Mouse (Mus musculus) thymus, postnatal 14 days (tissue): ENCODE results near the gene Pola2.

ENCODE experiments used
- DNase-seq: peaks from one replicate; pipeline ENCODE4 v3.0.0; 2021

The Pola2 gene

GRCm38 (mm10) chr19:5964804-5965203, 802 bp upstream of the Pola2 start:
- no peak for DNase-seq

- DNase-seq, result no peak
These were observed 1.4 kb downstream of the Pola2 start for GRCm38 (mm10) chr19:5962651-5963050.

DNA sequence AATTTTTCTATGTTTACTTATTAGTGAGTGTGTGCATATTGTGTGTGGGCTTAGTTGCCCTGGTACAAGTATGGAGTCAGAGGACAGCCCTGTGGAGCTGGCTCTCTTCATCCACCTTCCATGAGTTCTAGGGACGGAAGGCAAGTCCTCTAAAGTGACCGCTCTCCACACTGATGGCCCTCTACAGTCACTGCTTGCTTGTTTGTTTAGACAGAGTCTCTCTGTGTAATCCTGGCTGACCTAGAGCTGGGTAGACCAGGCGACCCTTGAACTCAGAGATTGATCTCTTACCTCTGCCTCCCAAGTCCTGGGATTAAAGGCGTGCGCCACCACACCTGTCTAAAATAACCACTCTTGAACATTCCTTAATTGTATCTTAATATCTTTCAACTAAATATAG, 6.6 kb downstream of the Pola2 start:
- DNase-seq, result no peak

DNA sequence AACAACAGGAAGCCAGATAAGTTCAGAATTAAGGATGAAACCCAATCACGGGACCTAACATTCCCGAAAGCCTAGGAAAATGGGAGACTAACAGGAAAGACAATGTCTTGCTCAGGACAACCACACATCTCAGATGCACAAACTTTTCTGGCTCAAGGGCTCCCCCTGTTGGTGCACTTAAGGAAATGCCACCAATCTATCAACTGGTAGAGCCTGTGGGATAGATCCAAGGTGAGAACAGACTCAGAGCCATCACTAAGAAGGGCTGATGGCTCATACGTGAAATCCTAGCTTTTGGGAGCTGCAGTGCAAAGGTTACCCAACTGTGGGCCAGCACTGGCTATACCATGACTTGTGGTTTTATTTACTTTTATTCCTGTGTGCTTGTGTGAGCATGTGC, 7.3 kb downstream of the Pola2 start:
- DNase-seq, result peak; percentile 74

GRCm38 (mm10) chr19:5955704-5956670, 8.0 kb downstream of the Pola2 start:
- no peak for DNase-seq

- no peak for DNase-seq
These were observed 9.1 kb downstream of the Pola2 start for GRCm38 (mm10) chr19:5954936-5955335.

DNA sequence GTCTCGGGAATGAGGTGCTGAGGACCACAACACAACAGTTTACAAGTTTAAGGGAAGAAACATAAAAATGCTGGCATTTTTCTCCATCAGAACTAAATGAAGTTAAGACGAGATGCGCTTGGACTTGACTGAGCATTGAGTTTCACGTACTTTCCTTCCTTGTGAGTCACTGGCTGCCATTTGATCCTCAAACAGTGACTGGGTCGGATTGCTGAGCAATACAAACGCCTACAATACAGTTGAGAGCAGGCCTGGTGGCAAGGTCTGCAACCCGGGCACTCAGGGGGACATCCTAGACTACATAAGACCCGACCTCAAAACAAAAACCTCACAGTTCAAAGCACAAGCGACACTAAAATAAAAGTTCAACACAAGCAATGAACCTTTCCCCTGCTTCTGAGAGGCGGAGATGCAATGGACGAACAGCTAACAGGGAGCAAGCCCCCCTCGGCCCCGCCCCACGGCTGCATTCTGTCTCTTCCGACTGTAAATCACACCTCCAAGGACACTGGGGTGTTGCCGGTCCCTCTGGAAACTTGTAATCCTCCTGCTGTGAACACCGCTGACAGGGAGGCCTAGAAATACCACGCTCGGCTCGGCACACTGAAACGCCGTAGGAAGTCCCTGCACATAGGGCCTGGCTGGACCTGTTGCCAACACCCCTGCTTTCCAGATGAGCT, 9.8 kb downstream of the Pola2 start:
- DNase-seq, result no peak

GRCm38 (mm10) chr19:5953201-5953770, 10.7 kb downstream of the Pola2 start:
- DNase-seq, result no peak

- no peak for DNase-seq
These were observed 11.8 kb downstream of the Pola2 start for GRCm38 (mm10) chr19:5952071-5952691.

GRCm38 (mm10) chr19:5951631-5952030, 12.4 kb downstream of the Pola2 start:
- no peak for DNase-seq

GRCm38 (mm10) chr19:5950218-5950617, 13.8 kb downstream of the Pola2 start:
- DNase-seq, result no peak

GRCm38 (mm10) chr19:5945891-5946290, 18.1 kb downstream of the Pola2 start:
- no peak for DNase-seq

- no peak for DNase-seq
These were observed 19.0 kb downstream of the Pola2 start for GRCm38 (mm10) chr19:5945027-5945426.

- no peak for DNase-seq
These were observed 19.9 kb downstream of the Pola2 start for GRCm38 (mm10) chr19:5944145-5944544.

GRCm38 (mm10) chr19:5943404-5943803, 20.6 kb downstream of the Pola2 start:
- no peak for DNase-seq

DNA sequence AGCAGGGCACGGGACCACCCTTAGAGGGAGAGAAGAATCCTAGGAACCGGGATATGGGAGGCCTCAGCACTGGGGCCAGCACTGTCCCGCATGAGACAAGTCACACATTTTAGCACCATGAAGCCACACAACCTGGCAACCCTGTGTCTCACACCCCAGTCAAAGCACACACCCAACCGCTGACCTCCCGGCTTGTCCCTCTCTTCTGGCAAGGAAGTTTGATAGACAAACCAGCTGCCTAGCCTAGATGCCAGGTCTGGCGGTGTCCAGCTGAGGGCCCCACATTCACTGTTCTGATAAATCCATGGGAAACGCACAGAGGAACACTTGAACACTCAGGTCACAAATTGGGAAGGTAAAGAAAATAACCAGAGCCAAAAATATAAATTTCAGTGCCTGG, 21.4 kb downstream of the Pola2 start:
- DNase-seq, result no peak

- DNase-seq, result no peak
These were observed 23.3 kb downstream of the Pola2 start for GRCm38 (mm10) chr19:5940656-5941055.

DNA sequence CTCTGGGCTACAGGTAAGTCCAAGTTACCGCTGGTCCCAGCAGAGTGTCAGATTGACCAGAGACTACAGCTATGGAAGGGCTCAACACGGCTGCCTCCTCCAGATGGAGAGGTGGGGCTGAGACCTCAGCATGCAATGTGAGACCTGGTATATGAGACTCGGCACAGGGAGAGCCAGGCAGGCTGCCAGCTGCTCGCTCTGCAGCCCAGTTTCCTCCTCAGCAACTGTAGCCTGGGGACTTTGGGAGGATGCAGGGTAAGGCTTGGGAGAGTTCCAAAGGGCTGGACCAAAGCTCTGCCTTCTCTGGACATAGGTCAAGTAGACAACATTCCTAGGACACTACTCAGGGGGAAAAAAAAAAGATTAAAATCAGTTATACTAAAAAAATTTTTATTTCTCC, 23.8 kb downstream of the Pola2 start:
- no peak for DNase-seq

- DNase-seq, result no peak
These were observed 24.3 kb downstream of the Pola2 start for GRCm38 (mm10) chr19:5939715-5940114.

DNA sequence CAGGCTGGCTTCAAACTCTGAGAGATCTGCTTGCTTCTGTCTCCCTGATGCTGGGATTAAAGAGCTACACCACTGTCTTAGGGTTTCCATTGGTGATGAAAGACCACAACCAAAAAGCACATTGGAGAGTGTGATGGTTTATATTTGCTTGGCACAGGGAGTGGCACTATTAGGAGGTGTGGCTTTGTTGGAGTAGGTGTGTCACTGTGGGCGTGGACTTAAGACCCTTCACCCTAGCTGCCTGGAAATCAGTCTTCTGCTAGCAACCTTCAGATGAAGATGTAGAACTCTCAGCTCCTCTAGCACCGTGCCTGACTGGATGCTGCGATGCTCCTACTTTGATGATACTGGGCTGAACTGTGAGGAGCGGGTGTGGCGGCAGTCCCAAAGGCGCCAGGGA, 25.5 kb downstream of the Pola2 start:
- no peak for DNase-seq

- DNase-seq, result no peak
These were observed 26.1 kb downstream of the Pola2 start for GRCm38 (mm10) chr19:5937836-5938406.

DNA sequence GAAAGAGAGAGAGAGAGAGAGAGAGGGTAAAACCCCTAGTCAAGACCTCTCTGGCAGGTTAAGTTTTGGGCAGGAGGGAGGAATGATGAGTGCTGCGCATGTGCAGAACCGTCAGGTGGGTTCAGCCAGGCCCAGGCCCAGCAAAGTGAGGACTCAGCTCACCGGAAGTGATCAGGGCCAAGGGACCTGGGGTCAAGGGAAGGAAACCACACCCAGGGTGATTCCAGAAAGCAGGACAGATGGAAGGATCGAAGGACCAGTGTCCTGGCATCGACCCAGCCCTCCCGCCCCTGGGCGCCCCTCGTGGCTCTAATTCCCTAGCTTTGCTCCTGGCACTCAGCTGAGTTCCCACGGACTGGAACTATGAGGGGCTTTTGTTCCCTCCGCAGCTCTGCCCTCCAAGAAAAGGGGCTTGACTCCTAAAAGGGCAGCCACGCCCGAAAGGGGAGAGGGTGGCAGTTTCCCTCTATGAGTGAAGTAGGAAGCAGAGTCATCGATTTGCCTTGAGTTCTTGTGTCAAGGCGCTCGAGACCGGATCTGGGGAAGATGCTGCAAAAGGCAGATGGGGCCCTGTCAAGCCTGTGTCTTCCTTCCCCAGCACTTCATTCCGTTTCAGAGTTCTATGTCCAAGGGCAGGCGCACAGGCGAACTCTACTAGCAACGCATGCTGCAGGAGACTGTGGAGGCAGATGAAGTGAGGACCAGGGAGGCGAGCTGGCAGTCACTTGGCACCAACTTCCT, 26.7 kb downstream of the Pola2 start:
- no peak for DNase-seq
